Mouse (Mus musculus) embryo, embryonic 11.5 days (tissue): Measurements from ENCODE around the gene Vti1a.

Experiments
- DNase-seq: peaks from one replicate; pipeline ENCODE4 v3.0.0-alpha.2; 2012; ENCODE audit warnings: low read depth, low spot score

Gene Vti1a

DNA sequence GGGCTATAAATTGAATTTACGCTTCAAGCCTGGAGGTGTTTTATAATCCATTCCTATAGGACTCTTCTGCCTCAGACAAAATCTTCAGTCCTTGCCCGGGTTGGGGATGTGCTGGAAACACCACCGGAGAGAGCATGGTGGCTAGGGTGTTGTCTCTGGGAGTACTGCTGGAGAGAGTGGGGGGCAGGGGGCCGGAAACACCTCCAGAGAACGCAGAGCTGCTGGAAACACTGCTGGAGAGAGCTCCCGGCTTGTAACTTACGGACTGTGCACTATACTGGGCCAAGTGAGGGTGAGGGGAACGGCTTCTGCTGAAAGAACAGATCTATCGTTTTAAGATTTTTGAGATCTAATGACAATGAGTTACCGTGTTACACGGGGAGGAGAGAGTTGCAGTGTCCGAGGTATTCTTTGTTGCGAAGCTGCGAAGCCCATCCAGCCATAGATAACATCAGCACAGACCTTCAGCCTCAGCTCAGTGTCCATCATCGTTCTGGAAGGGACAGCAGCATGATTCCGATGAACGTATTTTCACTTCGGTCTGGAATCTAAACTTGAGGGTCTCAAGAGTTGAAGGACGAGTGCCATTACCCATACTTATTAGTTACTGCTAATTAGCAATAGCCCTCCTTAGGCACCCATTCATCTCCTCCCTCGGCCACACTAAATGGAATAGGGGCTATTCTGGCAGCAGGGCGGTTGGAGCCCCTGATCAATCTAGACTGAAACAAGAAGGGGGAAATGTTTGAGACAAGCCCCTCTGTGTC is 140.4 kb downstream of the Vti1a start:
- no peak for DNase-seq

DNA sequence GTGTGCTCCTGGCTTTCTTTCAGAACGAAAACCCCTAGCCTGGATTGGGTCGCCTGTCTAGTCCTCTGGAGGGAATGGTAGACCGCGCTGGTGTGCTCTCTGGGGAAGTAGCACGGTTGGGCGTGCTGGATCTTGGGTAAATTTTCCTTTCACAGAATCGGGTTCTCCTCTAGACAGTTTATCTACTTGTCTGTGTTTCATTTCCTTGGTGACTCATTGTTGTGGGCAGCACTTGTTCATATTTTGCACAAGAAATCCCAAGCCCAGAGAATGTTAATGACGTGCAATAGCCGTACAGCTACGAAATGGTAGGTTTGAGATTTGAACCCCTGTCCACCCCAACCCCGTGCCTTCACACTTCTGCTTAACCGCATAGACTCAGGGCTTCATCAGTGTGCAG is 145.9 kb downstream of the Vti1a start:
- no peak for DNase-seq

DNA sequence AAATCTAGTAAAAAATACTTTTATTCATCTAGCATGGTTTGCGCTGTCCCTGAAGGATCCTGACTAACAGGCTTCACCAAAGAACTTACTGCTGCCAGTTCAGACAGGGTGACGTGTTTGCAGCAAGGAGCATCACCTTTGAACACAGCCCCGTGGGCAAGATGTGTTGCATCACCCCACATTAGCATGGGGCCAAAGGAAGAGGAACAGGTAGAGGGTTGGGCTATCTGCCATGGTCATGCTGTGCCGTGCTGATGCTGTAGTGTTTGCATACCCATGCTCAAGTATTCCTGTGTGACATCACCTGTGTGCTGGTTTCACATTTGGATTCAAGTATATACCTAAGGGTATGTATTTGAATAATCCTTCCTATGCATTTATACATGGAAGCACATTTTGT is 147.6 kb downstream of the Vti1a start:
- no peak for DNase-seq

DNA sequence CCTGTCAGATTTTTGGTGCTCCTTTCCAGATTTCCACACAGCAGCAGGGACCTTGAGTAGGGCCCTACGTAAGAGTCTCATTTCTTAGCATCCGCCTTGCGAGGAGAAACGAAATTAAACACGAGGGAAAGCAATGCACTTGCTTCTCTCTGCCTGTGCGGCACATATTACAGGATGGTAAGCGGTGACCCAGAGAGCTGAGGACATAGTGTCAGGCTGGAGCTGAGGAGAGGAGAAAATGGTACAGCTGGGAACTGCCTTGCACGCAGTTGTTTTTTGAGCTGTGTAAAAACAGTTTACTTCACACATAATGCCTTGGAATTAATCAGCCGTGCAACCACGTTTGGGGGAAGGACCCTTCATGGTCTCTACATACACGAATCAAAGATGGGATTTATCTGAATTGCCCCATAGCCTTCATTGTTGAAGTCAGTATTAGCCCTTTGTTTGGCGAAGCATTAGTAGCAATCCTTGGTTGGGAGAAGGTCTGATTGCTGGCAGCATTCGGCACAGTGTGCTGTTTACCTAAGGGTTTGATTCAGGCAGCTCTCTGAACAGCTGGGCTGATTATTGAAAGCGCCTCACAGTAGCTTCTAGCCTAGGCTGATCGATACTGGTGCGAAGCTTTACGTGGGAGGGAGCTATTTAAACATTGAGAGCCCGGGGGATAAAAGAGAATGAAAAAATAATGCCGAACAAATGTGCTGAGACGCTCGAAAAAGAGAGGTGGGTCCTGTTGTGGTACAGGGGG is 153.4 kb downstream of the Vti1a start:
- no peak for DNase-seq

DNA sequence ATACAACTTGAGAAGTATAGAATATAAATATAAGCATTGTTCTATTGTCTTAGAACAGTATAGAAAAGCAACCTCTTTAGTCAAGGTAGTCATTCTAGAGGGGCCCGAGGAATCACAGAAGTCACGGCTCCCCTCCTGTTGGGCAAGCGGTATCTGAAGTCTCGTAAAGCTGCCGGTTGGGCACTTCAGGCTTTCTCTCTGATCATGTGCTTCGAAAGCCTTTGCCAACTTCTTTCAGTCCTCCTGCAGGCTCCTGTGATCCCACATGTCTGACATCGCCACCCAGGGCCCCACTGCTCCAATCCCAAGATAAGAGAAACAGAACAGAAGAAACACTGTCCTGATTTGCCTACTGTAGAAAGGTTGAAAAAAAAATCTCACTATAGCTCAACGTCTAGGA is 156.5 kb downstream of the Vti1a start:
- DNase-seq, result no peak

DNA sequence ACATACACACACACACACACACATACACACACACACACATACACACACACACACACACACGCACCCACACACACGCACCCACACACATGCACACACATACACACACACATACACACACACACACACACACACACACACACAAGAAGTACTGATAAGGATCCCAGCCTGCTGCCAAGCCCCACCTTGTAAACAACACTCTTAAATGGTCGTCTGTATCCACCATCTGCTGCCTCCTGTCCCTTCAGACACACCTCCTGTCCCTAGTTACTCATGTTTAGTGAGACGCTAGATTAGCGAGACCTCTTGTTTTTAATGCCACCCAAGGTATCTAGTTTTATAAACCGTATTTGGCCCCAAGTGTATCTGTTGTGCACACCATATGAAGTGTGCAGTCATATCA is 158.1 kb downstream of the Vti1a start:
- no peak for DNase-seq

DNA sequence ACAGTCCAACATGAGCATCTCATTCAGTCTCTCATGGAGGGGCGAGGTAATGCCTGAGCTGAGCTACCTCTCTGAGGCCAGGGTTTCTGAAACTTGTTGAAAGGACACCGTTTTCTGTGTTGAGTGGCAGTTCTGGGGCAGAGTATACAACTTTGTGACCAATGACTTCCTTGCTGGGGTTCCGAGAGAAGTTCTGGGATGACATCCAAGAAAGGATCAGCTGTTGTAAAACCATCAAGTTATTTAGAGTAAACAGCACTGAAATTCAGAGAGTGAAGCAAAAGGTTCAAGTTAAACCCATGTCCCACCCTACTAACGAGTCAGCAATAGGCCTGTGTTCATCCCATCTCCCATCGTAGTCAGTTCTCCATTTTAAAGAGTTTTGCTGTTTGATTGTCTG is 164.4 kb downstream of the Vti1a start:
- DNase-seq, result no peak

DNA sequence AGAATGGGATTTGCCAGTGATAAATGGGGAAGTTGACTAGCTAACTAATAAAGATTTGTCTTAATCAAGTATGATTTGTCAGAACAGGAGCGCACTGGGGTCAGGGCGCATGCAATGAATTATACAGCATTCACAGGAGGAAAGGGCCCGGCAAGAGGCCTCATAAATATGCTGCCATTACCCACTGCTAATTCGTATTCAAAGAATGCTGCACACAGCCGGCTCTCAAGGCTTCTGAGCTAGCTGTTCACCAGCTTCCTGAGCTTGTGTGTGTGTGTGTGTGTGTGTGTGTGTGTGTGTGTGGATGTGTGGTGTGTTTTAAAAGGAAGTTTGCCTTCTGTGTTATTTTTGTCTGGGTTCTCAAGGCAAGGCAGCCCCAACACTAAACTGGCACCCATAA is 165.2 kb downstream of the Vti1a start:
- no peak for DNase-seq

DNA sequence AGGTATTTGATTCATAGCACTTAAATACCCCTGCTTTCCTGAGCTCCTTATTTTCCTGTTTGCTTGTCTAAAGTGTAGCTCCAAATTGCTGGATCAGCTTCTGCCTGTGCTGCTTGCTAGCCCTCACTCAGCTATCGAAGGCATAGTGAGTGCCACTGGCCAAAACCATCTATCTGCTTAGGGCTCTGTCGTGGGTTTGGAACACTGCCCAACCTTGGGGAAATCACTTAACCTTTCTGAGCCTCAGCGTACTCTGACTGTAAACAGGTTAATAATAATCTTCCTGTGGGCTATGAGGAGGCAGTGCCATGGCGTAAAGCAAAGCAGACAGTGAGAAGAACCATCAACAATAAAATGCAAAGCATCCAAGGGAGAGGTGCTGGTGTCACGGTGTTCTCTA is 167.4 kb downstream of the Vti1a start:
- DNase-seq, result no peak

DNA sequence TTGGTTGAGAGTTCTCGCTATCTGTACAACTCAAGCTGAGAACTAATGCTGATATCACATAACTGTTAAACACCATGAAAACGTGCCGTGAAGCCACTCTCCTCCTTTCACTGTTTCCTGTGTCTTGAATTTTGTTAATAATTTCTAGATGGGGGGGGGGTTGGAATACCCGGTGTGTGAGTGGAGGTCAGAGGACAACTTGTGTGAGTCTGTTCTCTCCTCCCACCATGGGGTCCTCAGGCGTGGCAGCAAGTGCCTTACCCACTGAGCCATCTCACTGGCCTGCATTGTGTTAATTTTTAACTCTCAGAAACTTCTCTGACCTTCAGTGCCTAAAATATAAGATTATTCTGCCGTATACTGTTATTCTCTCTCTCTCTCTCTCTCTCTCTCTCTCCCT is 168.5 kb downstream of the Vti1a start:
- DNase-seq, result no peak

DNA sequence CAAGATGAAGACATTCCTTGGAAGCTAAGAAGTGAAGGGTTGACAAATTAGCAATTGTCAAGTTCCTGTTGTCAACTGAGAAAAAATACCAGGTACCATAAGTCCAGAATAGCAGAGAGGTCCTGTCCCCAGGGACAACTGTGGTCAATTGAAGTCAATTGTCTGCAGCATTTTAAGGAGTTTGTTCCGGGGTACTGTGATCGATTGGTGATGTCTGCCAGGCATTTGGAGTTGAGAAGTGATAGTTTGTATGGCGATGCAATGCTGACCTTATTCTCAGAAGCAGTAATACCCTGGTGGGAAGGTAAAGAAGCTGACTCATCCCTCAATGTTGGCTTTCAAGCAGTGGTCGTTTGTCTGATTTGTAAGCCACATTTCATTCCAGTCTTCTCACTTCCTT is 170.4 kb downstream of the Vti1a start:
- DNase-seq, result no peak

DNA sequence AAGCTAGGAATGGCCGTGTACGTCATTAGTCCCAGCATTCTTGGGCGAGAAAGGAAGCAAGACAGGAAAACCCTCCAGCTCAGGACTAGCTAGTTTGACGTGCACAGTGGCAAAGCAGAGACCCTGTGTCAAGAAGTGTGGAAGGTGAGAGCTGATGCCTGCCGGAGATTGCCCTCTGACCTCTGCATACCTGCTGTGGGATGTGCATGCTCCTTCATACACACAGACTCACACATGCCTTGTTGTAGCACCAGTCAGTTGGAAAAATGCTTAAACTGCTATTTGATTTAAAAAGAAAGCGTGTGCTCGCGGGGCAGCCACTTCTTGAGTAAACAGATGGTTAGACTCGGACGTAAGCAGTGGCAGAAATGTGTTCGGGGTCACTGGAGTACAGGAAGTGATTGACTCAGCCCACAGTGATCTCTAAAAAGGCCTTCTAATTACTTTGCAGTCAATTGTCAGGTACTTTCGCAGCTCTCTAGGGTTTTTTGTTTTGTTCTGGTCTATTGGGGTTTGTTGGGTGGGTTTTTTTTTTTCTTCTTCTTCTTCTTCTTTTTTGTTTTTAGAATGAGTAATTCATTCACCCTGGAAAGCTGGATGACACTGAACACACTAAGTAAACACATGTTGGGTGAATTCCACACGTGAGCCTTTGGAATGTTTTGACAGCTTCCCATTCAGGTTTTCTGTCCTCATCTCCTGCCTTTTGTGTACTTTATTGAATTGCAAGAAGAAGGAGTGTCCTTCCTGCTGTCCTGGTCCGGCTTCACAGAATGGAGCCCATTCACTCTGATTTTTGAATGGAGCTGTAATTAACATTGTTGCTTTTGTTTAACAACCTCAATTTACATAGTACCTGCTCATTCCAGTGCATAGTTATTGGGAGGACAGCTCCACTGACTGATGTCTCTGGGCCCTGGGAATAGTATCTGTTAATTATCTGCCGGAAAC is 175.3 kb downstream of the Vti1a start:
- DNase-seq, result no peak

DNA sequence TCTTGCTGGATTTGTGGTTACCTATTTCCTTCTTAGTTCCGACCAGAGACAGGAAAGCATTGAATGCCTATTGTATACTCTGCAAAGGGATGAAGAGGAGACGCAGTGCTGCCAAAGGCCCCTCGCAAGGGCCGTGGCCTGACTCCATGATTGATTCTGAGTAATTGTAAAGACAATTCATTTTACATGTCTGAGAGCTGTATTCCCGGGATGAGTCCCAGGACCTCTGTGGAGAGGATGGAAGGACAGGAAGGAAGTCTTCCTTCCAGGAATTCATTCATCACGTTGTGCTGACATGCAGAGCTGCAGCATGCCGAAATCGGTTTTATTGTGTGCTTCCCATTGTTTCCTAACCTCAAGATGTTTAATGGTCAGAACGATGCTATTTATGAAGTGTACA is 180.2 kb downstream of the Vti1a start:
- no peak for DNase-seq

DNA sequence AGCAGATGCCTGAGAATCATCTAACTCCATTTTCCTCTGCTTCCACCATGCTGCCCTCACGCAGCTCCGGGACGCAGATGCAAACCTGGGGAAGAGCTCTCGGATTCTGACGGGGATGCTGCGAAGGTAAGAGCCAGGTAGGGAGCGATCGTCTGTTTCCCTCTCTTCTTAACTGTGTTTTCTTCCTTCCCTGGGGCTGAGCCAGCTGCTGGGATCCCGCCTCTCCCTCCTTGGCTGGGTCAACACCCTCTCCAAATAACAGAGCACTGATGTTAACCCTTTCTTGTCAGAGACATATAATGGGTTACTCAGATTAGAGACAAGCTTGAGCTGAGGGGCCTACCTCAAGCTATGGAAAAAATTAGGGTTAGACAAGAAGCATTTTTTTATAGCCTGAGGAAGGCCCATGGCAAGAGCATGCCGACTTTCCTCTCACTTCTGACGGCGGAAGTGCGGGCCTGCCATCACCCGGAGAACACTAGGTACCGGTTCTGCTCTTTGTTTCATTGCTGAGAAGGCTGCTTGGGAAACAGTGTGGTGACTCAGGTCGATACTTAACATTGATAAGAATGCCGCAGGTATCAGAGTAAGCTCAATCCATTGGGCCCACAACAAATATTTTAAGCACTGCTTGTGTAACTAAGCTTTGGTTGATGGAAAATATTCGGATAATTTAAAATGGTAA is 183.2 kb downstream of the Vti1a start:
- no peak for DNase-seq

DNA sequence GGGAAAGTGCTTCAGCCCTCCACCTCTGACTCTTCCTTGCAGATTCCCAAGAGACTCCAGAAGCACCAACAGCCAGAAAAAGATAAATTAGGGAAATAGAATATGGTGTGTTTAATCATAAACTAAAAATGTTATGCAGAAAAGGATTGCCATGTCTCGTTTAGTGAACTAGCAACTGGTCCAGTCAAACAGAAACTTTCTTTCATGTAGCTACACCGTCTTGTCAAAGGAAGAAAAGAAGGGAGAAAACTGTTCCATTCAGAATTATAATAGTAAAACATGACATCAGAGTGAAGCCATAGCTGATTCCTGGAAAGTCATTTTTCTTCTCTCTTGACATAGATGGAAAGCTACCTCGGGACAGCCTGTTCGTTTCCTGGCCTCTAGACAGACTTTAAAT is 185.9 kb downstream of the Vti1a start:
- no peak for DNase-seq

DNA sequence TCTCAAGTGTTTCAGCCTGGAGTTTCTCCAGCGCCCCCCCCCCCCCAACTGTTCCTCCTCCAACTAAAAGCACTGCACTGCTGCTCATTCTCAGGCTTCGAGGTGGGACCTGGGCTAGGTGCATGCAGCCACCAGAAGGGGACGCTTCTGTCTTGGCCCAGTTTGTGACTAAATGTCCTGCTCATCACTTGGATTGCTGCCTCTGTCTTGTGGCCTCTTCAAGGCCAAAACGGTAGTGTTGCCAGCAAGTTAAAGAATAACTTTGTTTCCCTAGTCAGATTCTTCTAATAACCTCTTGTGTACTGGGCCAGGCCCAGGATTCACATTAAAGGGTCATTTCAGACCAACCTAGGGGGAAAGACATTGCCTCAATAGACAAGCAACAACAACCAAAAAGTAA is 187.7 kb downstream of the Vti1a start:
- DNase-seq, result no peak

DNA sequence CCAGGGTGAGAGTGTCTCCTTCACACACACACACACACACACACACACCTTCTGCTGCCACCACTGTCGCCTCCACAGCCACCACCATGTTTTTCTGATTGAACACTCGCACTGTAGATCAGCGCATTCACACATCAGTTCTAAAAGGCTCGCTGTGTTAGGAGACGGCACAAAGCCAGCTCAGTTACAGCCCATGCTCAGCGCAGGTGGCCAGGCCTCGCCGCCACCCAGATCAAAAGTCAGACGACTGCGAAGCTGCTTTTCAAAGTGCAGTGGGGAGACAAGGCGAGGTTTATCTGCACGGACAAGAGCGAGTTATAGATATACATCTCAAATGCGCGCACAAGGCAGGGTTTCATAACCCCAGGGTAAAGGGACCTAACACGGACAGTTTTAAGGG is 191.7 kb downstream of the Vti1a start:
- DNase-seq, result no peak

DNA sequence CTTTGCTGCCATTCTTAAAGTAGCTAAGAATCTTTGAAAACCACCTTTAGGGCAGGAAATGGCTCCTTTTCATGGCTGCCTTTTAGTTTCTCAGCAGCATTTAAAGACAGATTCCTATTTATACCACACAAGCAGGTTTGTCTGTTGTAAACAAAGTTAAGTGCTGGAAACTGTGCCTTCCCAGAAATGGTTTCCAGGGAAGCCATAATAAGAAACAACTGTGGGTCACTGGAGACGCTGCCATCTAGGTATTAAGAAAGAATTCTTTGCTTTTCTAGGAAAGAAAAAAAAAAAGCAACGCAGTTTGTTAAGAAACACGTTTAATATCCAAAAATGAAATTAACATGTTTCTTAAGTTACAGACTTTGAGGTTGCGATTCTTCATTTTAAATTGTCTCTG is 192.1 kb downstream of the Vti1a start:
- no peak for DNase-seq

DNA sequence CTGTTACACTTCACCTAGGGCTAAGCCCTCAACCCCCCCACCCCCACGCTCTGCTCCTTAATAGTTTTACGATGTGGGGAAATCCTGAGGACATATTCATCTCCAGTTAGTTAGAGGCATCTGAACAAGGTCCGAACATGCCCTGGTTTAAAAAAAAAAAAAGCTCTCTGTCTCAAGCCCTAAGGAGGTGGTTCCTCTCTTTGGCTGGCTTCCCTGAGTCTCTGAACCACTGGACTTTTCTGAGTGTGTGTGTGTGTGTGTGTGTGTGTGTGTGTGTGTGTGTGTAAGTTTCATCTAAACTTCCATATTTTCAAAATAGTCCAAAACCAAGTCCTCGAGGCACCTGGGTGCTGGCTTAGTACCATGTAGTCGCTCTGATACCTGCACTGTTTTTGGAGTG is 192.9 kb downstream of the Vti1a start:
- DNase-seq, result no peak

DNA sequence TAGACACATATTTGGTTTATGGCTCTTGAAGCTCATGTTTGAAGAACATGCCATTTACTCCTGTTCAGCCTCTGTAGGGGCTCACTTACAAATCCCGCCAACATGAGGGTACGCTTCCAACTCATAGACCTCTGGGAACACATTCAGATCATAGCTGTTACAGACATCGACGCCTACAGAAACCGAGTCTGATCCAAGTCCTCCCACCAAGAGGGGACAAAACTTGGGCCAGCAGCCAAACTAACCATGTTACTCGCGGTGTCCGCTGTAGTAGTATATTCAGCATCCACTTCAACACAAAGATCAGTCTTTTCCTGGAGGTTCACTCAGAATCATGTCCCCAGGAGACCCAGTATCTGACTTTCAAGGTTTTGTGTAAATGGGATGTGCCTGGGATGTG is 193.5 kb downstream of the Vti1a start:
- no peak for DNase-seq

DNA sequence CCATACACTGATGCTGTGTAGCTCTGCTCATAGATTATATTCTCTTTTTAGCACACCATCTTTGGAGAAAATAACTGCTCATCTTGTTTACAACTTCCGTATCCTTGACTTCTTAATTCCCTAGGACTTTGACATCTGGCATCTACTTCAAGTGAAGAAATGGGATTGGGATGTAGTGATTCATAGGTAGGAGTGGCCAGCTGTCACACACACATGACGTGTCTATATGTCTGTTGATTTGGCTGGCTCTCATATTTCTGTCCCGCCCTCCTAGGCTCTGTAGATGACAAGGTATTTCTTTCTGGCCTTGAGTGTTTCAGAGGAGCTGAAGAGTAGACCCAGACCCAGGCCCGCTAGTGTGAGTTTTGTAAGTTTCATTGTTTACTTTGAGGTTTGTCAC is 197.8 kb downstream of the Vti1a start:
- no peak for DNase-seq

DNA sequence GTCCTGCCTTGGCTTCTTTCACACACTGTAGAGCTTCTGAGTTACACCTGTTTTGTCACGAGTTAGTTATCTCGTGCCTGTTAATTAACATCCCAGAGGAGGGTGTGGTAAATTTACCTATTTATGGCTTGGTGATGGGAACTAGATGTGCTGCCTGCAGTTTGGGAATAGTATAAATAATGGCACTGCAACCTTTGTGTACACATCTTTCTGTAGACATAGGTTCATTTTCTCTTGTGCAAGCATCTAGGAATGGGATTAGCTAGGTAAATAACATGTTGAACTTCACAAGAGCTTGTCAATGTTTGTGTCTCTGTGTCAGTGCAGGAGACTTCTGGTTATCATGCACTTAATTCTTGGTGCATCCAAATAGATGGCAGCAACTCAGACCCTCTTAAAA is 204.1 kb downstream of the Vti1a start:
- DNase-seq, result no peak
